Mouse (Mus musculus) olfactory bulb, adult 2 months (tissue): ENCODE measurements around the gene Ptprc. TPM values are rescaled to one million over a fixed set of nuclear protein-coding genes. Genes with fewer than 3 reads are reported as not detected.

Experiments
- H3K27ac ChIP-seq: fragments of 200-500 bp; 2 replicates; pipeline ENCODE4 v1.5.1; 2012; ENCODE audit warnings: low read depth, low read length; ENCODE audit not compliant: insufficient read depth
- H3K4me1 ChIP-seq: fragments of 200-500 bp; 2 replicates; pipeline ENCODE4 v1.6.1; 2012; ENCODE audit warnings: low read length; ENCODE audit not compliant: control insufficient read depth, insufficient read depth
- H3K4me3 ChIP-seq: fragments of 200-500 bp; 2 replicates; pipeline ENCODE4 v1.5.1; 2012; ENCODE audit warnings: mild to moderate bottlenecking, low read depth, low read length, moderate library complexity; ENCODE audit not compliant: insufficient read depth
- CTCF ChIP-seq: fragments of 200-500 bp; IDR thresholded peaks from 2 replicates; pipeline ENCODE4 v1.5.1; 2012; ENCODE audit warnings: low read depth, mild to moderate bottlenecking, low read length, moderate library complexity; ENCODE audit not compliant: insufficient read depth
- POLR2A ChIP-seq: fragments of 200-500 bp; IDR thresholded peaks from 2 replicates; pipeline ENCODE4 v1.6.1; 2012; ENCODE audit warnings: mild to moderate bottlenecking, low read depth, low read length, moderate library complexity; ENCODE audit not compliant: insufficient read depth
- WGBS: fragments of 180-500 bp; shearing (Covaris S2); methylation state at CpG from one replicate; pipeline ENCODE4 v1.1.7; 2018; 5-methylcytosine and 5-hydroxymethylcytosine counted together
- polyA plus RNA-seq: library from polyadenylated mRNA; stranded (reverse); fragments of >200 nt; gene quantifications from 2 replicates; pipeline ENCODE4 v1.2.4, GENCODE M21; 2012; ENCODE audit warnings: low replicate concordance; ENCODE audit not compliant: missing spikeins, insufficient read depth, insufficient read length

Gene Ptprc
- polyA plus RNA-seq, 1 experiment: 291 TPM

- no peak for TF ChIP-seq CTCF
- no peak for TF ChIP-seq POLR2A
Observed at GRCm38 (mm10) chr1:138174705-138175492, 609 bp downstream of the Ptprc start.

GRCm38 (mm10) chr1:138174143-138174542, 1.4 kb downstream of the Ptprc start:
- WGBS: 87% methylated on average over 4 of the region's 4 CpGs
- no peaks in the 10 kb centered on the region for H3K4me1 ChIP-seq
- no peak overlapping the region for H3K4me3 ChIP-seq
- H3K27ac ChIP-seq: no peak overlapping the region
- no peak for TF ChIP-seq POLR2A
- no peak for TF ChIP-seq CTCF

More at GRCm38 (mm10) chr1:138174705-138175492, 609 bp downstream of the Ptprc start:
- H3K4me1 ChIP-seq: no peaks in the 10 kb centered on the region
- H3K4me3 ChIP-seq: no peak overlapping the region
- WGBS: 86% methylated on average over 9 of the region's 9 CpGs
- H3K27ac ChIP-seq: no peak overlapping the region

GRCm38 (mm10) chr1:138173669-138174068, 1.8 kb downstream of the Ptprc start:
- Histone ChIP-seq H3K4me1 (no peaks in the 10 kb centered on the region), H3K27ac (no peak overlapping the region), H3K4me3 (no peak overlapping the region)
- WGBS: 88% methylated on average over 6 of the region's 6 CpGs
- no peak for TF ChIP-seq CTCF
- no peak for TF ChIP-seq POLR2A

- WGBS: 85% methylated on average over 3 of the region's 3 CpGs
- no peak overlapping the region for H3K27ac ChIP-seq
- no peaks in the 10 kb centered on the region for H3K4me1 ChIP-seq
- no peak overlapping the region for H3K4me3 ChIP-seq
- TF ChIP-seq POLR2A: no peak
- TF ChIP-seq CTCF: no peak
Observed at GRCm38 (mm10) chr1:138172547-138172946, 3.0 kb downstream of the Ptprc start.

GRCm38 (mm10) chr1:138172096-138172495, 3.4 kb downstream of the Ptprc start:
- H3K27ac ChIP-seq: no peak overlapping the region
- no peak for TF ChIP-seq POLR2A
- TF ChIP-seq CTCF: no peak
- 89% methylated on average over 4 of the region's 4 CpGs for WGBS
- H3K4me3 ChIP-seq: no peak overlapping the region
- H3K4me1 ChIP-seq: no peaks in the 10 kb centered on the region

GRCm38 (mm10) chr1:138166233-138166771, 9.2 kb downstream of the Ptprc start:
- Histone ChIP-seq H3K27ac (no peak overlapping the region), H3K4me3 (no peak overlapping the region), H3K4me1 (no peaks in the 10 kb centered on the region)
- TF ChIP-seq POLR2A (no peak), CTCF (no peak)
- 88% methylated on average over 5 of the region's 5 CpGs for WGBS

- no peak overlapping the region for H3K4me3 ChIP-seq
- no peak for TF ChIP-seq POLR2A
- no peak for TF ChIP-seq CTCF
- no peaks in the 10 kb centered on the region for H3K4me1 ChIP-seq
- WGBS: 94% methylated on average over 8 of the region's 8 CpGs
- H3K27ac ChIP-seq: no peak overlapping the region
Observed at GRCm38 (mm10) chr1:138162638-138163037, 12.9 kb downstream of the Ptprc start.

- Histone ChIP-seq H3K4me3 (no peak overlapping the region), H3K27ac (no peak overlapping the region), H3K4me1 (no peaks in the 10 kb centered on the region)
- TF ChIP-seq CTCF: no peak
- no peak for TF ChIP-seq POLR2A
- WGBS: 81% methylated on average over 2 of the region's 2 CpGs
Observed at GRCm38 (mm10) chr1:138158921-138159320, 16.6 kb downstream of the Ptprc start.

GRCm38 (mm10) chr1:138158236-138158635, 17.3 kb downstream of the Ptprc start:
- Histone ChIP-seq H3K27ac (no peak overlapping the region), H3K4me1 (no peaks in the 10 kb centered on the region), H3K4me3 (no peak overlapping the region)
- TF ChIP-seq POLR2A (no peak), CTCF (no peak)
- WGBS: 53% methylated on average over 3 of the region's 3 CpGs

- WGBS: 46% methylated on average over 2 of the region's 2 CpGs
- no peak for TF ChIP-seq POLR2A
- TF ChIP-seq CTCF: no peak
- Histone ChIP-seq H3K27ac (no peak overlapping the region), H3K4me1 (no peaks in the 10 kb centered on the region), H3K4me3 (no peak overlapping the region)
Observed at GRCm38 (mm10) chr1:138157709-138158108, 17.8 kb downstream of the Ptprc start.
